Mouse (Mus musculus) hindbrain, postnatal 0 days (tissue): ENCODE measurements around the gene Mterf2. TPM values are rescaled to one million over a fixed set of nuclear protein-coding genes. Genes with fewer than 3 reads are reported as not detected.
A peak's percentile ranks its signal among the peaks of the same experiment; 100 is the strongest.

Experiments
- ATAC-seq: fragments of 200-750 bp; cut with Nextera tagmentation; 2 replicates; pipeline ENCODE4 v1.8.0; 2017; ENCODE audit warnings: mild to moderate bottlenecking, moderate TSS enrichment, moderate library complexity
- DNase-seq: peaks from one replicate; pipeline ENCODE4 v3.0.0-alpha.2; 2015; ENCODE audit warnings: low spot score
- H3K27ac ChIP-seq: fragments of 300-500 bp; sonication (generic); 2 replicates; pipeline ENCODE4 v1.5.1; 2014; ENCODE audit warnings: mild to moderate bottlenecking
- H3K27me3 ChIP-seq: fragments of 300-500 bp; sonication (generic); 2 replicates; pipeline ENCODE4 v1.6.1; 2014; ENCODE audit warnings: low read length, mixed read lengths; ENCODE audit not compliant: insufficient read depth
- H3K36me3 ChIP-seq: fragments of 300-500 bp; sonication (generic); 2 replicates; pipeline ENCODE4 v1.6.1; 2014; ENCODE audit warnings: low read length, mixed read lengths; ENCODE audit not compliant: insufficient read depth
- H3K4me1 ChIP-seq: fragments of 300-500 bp; sonication (generic); 2 replicates; pipeline ENCODE4 v1.6.1; 2014; ENCODE audit warnings: antibody characterized with exemption, low read length, mixed read lengths; ENCODE audit not compliant: insufficient read depth
- H3K4me2 ChIP-seq: fragments of 300-500 bp; sonication (generic); 2 replicates; pipeline ENCODE4 v1.6.1; 2014; ENCODE audit warnings: low read depth, mild to moderate bottlenecking, low read length, moderate library complexity, mixed read lengths
- H3K4me3 ChIP-seq: fragments of 300-500 bp; sonication (generic); 2 replicates; pipeline ENCODE4 v1.5.1; 2014; ENCODE audit warnings: low read length
- H3K9ac ChIP-seq: fragments of 300-500 bp; sonication (generic); replicated peaks from 2 replicates; pipeline ENCODE4 v1.6.1; 2014; ENCODE audit warnings: mild to moderate bottlenecking, low read length, moderate library complexity, mixed read lengths
- H3K9me3 ChIP-seq: fragments of 300-500 bp; sonication (generic); 2 replicates; pipeline ENCODE4 v1.6.1; 2016; ENCODE audit warnings: low read length, mixed read lengths
- CTCF ChIP-seq: IDR thresholded peaks from 2 replicates; pipeline ENCODE4 v1.5.1; 2016; ENCODE audit warnings: antibody characterized with exemption, control low read depth, low read depth
- WGBS: fragments of 180-500 bp; shearing (Covaris S2); extraction: QIAGEN DNeasy Blood & Tissue Kit; methylation state at CpG from one replicate; pipeline ENCODE4 v1.1.7; 2014; 5-methylcytosine and 5-hydroxymethylcytosine counted together
- polyA plus RNA-seq: library from polyadenylated mRNA; unstranded; fragments of >200 nt; fragmentation: Nextera tagmentation; extraction: Ambion mirVana; gene quantifications from 2 replicates; pipeline ENCODE4 v1.2.1, GENCODE M21; 2015
- total RNA-seq: library from RNA; depleted of rRNA; stranded (reverse); fragments of >200 nt; gene quantifications from 2 replicates; pipeline ENCODE4 v1.2.3, GENCODE M21; 2014; rRNA removed

The Mterf2 gene
- 9.8 and 16.3 TPM in 2 replicates for total RNA-seq
- polyA plus RNA-seq, result 20.0 and 22.8 TPM in 2 replicates

DNA sequence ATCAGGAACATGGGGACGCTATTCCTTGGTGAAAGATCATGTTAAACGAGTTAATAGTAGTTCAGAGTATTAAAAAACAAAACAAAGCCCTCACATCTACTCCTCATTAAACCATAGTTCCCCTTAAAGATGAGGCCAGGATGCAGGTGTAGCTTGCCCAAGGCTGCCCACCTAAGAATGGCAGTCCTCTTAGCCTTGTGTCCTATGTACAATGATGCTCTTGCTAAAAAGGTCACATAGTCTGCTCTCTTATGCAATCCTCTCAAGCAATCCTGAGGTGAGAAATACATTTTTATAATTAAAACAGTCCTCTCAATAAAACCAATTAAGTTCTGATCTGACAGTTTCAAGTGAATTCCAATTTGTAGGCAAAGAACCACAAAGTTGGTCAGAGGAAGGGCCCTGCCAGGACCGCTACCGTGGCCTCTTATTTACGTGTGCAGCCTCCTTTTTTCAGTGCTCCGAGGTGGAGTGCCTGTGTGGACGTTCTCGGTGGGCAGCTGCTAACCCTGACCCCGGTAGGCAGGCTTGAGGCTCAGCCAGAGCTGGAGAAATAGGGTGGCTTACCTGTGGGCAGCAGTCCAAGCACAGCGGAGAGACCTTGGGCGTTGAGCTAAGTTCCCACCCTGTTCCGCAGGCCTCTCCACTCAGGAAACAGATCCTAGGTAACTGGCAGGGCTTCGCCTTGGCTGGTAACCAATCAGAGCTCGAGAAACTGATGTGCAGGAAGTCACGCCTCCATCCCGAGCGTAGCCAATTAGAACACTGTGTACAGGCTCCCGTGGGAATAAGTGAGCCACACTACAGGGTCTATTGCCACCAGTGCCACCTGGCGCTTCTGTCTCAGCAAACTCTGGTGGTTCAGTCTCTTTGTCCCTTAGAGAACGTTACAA, at the start of gene Mterf2:
Gene Mterf2, minus strand, starts transcription at position 633 of the 893 bp plus-strand sequence.
- Histone ChIP-seq H3K4me3 (peak within 1 kb of the TSS; percentile 67), H3K4me2 (peak within 1 kb of the TSS; percentile 69), H3K9me3 (no peaks in the 10 kb centered on the region), H3K9ac (peak within 1 kb of the TSS; percentile 66), H3K36me3 (peaks cover 13% of the 10 kb centered on the region; the same call in 1 of the 2 replicates), H3K27me3 (no peaks in the 10 kb centered on the region), H3K27ac (peak within 1 kb of the TSS; percentile 64), H3K4me1 (peaks cover 12% of the 10 kb centered on the region)
- WGBS, result 7% methylated on average over 20 of the region's 20 CpGs
- ATAC-seq (peak; percentile 99), DNase-seq (peak; percentile 100)
- TF ChIP-seq CTCF, result peak; percentile 60

DNA sequence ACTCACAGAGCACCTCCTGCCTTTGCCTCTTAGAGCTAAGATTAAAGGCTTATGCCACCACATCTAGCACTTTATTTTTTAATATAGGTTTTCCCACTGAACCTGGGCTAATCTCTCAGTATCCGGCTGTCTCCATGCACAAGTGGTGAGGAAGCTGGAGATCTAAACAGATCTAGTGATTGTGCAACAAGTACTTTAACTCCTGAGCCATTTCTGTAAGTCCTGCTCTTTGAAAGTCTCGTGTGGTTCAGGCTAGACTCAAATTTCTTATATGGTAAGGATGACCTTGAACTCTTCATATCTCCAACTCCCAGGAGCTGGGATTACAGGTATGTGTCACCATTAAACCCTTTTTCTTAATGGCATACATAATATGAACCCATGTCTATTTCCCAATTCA, 48.8 kb upstream of the Mterf2 start:
- H3K4me2 ChIP-seq, result no peak overlapping the region
- no peak overlapping the region for H3K27ac ChIP-seq
- 79% methylated on average over 2 of the region's 2 CpGs for WGBS
- no peak for TF ChIP-seq CTCF
- H3K9me3 ChIP-seq, result no peaks in the 10 kb centered on the region
- H3K36me3 ChIP-seq, result no peaks in the 10 kb centered on the region
- H3K4me1 ChIP-seq, result no peaks in the 10 kb centered on the region
- no peak overlapping the region for H3K9ac ChIP-seq
- no peak overlapping the region for H3K4me3 ChIP-seq
- no peak for DNase-seq
- H3K27me3 ChIP-seq, result no peaks in the 10 kb centered on the region
- no peak for ATAC-seq

DNA sequence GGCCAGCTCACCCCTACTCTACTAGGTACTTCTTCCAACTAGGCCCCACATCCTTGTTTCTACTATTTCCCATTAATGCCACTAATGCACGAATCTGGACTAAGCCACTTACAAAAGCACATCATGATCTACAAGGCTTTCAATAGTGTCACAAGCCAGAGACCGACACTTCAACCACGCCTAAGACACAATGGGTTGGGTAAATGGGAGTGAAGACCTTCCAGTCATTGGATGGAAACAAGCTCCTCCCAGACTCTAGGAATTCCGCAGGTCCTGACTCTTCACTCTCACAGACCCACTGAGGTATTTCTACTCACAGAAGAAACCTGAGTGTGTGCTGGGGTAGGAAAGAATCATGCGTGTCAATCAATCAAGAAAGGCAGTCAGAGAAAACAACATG, 37.5 kb upstream of the Mterf2 start:
- Histone ChIP-seq H3K36me3 (no peaks in the 10 kb centered on the region), H3K27ac (no peak overlapping the region), H3K4me2 (no peak overlapping the region), H3K4me3 (no peak overlapping the region), H3K9me3 (no peaks in the 10 kb centered on the region), H3K9ac (no peak overlapping the region), H3K4me1 (0 out of 2 replicates have a peak, but pooled peaks cover 6% of the 10 kb centered on the region), H3K27me3 (no peaks in the 10 kb centered on the region)
- ATAC-seq (no peak), DNase-seq (no peak)
- TF ChIP-seq CTCF, result no peak
- 81% methylated on average over 5 of the region's 5 CpGs for WGBS

DNA sequence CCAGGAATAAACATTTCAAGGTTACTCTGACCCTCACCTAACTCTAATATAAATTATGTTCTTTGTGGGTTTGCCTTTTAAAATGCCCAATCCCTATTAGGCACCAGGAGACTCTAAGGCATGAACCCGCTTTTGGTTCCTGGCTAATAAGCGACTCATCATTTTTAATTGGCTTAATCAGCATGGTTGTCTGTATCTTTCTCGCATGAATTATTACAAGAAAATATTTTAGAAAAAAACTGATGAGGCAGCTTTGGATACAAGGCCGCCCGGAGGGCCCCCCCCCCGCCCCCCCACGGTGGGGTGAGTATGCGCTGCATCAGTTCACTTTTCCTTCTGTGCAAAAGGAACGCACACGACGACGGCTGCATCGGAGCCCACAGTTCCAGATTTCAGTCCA, 37.0 kb upstream of the Mterf2 start:
- no peaks in the 10 kb centered on the region for H3K27me3 ChIP-seq
- DNase-seq (no peak), ATAC-seq (no peak)
- H3K4me2 ChIP-seq, result no peak overlapping the region
- no peak overlapping the region for H3K27ac ChIP-seq
- H3K9ac ChIP-seq, result no peak overlapping the region
- no peaks in the 10 kb centered on the region for H3K36me3 ChIP-seq
- 0 out of 2 replicates have a peak, but pooled peaks cover 6% of the 10 kb centered on the region for H3K4me1 ChIP-seq
- 87% methylated on average over 13 of the region's 13 CpGs for WGBS
- H3K9me3 ChIP-seq, result no peaks in the 10 kb centered on the region
- no peak overlapping the region for H3K4me3 ChIP-seq
- no peak for TF ChIP-seq CTCF

DNA sequence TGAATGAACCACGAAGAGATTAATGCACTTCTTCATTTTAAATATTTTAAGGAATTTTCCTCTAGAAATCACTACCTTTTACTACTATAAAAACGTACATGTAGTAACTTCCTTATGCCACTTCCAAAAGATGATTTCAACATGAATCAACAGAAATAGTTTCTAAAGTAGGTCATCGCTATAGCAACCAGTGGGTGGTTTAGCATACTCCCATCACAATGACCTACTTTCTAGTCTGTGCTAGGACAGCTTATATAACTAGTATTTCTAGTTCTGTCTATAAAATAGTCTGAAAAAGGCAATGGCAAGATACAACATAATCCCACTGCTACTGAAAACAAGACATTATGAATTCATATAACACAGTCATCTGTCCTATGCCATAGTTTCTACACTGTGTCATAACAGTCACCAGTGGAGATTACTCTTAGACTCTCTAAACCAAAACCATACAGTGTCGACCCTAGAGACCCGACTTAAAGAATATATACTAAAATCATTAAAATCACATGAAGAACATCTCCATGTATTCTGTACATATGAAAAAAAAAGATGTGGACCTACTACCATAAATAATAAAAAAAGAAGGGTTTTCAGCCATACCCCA, 34.0 kb upstream of the Mterf2 start:
- TF ChIP-seq CTCF, result no peak
- Histone ChIP-seq H3K9me3 (no peaks in the 10 kb centered on the region), H3K4me2 (peak overlapping the region; percentile 27; the same call in 1 of the 2 replicates), H3K27ac (0 out of 2 replicates have a peak overlapping the region, but pooled peaks have one; percentile 45), H3K4me3 (no peak overlapping the region), H3K9ac (no peak overlapping the region), H3K36me3 (no peaks in the 10 kb centered on the region), H3K27me3 (no peaks in the 10 kb centered on the region), H3K4me1 (0 out of 2 replicates have a peak, but pooled peaks cover 6% of the 10 kb centered on the region)
- DNase-seq (peak; percentile 83), ATAC-seq (peak; percentile 89)
- WGBS, result 63% methylated on average over 5 of the region's 5 CpGs

DNA sequence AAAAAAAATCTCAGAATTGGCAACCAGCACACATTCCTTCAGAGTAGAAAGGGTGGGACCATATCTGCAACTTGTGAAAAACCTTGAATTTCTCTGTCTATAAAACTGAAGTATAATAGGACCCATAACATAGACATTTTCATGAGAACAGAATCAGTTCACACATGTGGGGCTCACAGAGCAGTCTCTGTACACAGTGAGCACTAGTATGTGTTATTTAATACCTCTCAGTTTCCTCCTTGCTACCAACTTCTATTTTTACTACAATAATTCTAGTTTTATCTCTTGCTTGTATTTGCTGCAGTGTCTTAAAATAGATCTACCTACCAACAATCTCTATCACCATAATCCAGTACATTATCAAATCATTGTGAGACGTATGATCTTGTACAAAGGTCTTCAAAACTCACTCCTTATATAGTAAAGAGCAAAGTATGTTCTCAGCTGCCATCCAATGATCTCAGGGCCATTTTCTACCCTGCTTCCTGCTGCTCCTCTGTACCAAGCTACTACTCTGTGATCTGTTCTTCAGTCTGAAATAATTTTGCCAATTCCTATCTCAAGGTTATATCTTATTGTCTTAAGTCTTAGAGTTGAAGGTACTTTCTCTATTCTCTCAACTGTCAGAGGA, 32.3 kb upstream of the Mterf2 start:
- Histone ChIP-seq H3K27me3 (no peaks in the 10 kb centered on the region), H3K27ac (no peak overlapping the region), H3K36me3 (no peaks in the 10 kb centered on the region), H3K9ac (no peak overlapping the region), H3K4me1 (0 out of 2 replicates have a peak, but pooled peaks cover 6% of the 10 kb centered on the region), H3K4me3 (no peak overlapping the region), H3K9me3 (no peaks in the 10 kb centered on the region), H3K4me2 (no peak overlapping the region)
- no peak for TF ChIP-seq CTCF
- DNase-seq (no peak), ATAC-seq (no peak)
- 77% methylated on average over 1 of the region's 1 CpGs for WGBS
